Mouse (Mus musculus): ENCODE data around the gene Pex6. TPM values are rescaled to one million over a fixed set of nuclear protein-coding genes. Genes with fewer than 3 reads are reported as not detected.
A peak's percentile ranks its signal among the peaks of the same experiment; 100 is the strongest.

Gene Pex6
- polyA plus RNA-seq, 1 experiment from 2014 or later: 22.7 TPM

DNA sequence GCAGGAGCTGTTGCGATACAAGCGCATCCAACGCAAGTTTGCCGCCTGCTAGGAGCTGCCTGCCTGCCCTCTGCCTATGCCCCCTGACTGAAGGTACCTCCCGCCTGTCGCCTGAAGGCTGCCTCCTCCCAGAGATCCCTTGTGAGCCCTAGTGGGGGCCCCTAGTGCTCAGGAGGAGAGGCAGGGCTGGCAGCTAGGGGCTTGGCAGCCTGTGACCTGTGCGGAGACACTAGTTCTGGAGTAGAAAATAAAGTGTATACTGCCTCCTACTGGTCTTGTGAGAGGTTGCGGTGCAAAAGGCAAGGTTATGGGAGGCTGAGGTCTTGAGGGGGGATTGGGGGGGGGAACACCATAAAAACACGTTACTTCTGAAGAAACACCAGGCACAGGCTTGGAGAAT, 14.0 kb downstream of the Pex6 start:
- H3K9me3 ChIP-seq (replicated peaks; ENCODE audit: control insufficient read depth, low read length, poor library complexity, severe bottlenecking): no peaks in the 10 kb centered on the region
- no peak overlapping the region for H3K9ac ChIP-seq (ENCODE audit: low read depth, low read length)
- no peak overlapping the region for H3K27ac ChIP-seq (ENCODE audit: low read length)
- peaks cover 6% of the 10 kb centered on the region; the same call in 1 of the 2 replicates for H3K36me3 ChIP-seq (ENCODE audit: control insufficient read depth, insufficient read depth, low read length)
- no peak overlapping the region for H3K4me2 ChIP-seq (ENCODE audit: low read length)
- WGBS: 44% methylated on average over 9 of the region's 9 CpGs
- H3K4me1 ChIP-seq (ENCODE audit: control insufficient read depth, insufficient read depth, low read length): no peaks in the 10 kb centered on the region
- H3K4me3 ChIP-seq (ENCODE audit: low read depth, low read length): no peak overlapping the region
- H3K27me3 ChIP-seq (ENCODE audit: control insufficient read depth, insufficient read depth, low read depth, low read length): peaks cover 2% of the 10 kb centered on the region; the same call in 1 of the 2 replicates
- ATAC-seq: no peak

DNA sequence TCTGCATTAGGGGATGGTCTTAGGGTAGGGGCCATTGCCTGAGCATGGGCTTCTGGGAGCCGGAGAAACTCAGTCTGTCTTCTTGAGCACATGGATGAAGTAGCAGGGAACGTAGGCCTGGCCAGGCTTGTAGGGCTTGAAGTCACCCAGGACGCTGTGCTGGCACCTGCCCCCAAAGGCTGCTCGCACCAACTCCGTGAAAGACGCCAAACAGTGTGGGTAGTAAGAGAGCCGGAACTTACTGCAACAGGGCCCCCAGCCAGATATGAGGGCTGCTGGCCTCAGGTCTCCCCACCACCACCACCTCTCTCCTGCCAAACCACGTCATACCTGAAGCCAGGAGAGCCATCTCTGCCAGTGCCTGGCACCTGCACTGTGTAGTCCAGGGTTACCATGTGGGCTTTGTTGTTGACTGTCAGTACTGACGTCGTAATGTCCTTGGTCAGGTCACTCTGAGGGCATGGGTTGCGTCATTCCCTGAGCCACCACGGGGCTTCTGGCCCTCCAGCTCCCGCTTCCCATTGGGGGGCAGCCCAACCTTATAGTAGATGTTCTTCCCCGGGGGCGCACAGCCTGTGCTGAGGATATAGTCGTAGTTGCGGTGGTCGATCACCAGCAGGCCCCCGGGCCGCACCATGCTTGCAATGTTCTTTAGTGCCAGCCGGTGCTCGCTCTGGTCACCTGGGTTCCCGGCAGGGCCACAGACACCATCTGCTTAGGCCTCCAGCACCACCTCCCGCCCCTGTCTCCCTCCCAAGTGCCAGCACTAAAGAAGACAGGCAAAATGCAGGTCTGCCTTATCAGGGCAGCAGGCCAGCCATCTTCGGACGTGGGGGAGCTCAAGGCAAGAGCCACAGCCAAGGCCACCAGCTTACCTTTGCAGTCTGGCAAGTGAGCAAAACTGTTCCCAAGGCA, 14.7 kb downstream of the Pex6 start:
- H3K4me3 ChIP-seq (ENCODE audit: low read depth, low read length): no peak overlapping the region
- 94% methylated on average over 26 of the region's 26 CpGs for WGBS
- H3K36me3 ChIP-seq (ENCODE audit: control insufficient read depth, insufficient read depth, low read length): peaks cover 4% of the 10 kb centered on the region; the same call in 1 of the 2 replicates
- peaks cover 2% of the 10 kb centered on the region; the same call in 1 of the 2 replicates for H3K27me3 ChIP-seq (ENCODE audit: control insufficient read depth, insufficient read depth, low read depth, low read length)
- H3K9me3 ChIP-seq (replicated peaks; ENCODE audit: control insufficient read depth, low read length, poor library complexity, severe bottlenecking): no peaks in the 10 kb centered on the region
- H3K27ac ChIP-seq (ENCODE audit: low read length): no peak overlapping the region
- ATAC-seq: no peak
- H3K4me1 ChIP-seq (ENCODE audit: control insufficient read depth, insufficient read depth, low read length): no peaks in the 10 kb centered on the region
- H3K4me2 ChIP-seq (ENCODE audit: low read length): no peak overlapping the region
- H3K9ac ChIP-seq (ENCODE audit: low read depth, low read length): no peak overlapping the region

DNA sequence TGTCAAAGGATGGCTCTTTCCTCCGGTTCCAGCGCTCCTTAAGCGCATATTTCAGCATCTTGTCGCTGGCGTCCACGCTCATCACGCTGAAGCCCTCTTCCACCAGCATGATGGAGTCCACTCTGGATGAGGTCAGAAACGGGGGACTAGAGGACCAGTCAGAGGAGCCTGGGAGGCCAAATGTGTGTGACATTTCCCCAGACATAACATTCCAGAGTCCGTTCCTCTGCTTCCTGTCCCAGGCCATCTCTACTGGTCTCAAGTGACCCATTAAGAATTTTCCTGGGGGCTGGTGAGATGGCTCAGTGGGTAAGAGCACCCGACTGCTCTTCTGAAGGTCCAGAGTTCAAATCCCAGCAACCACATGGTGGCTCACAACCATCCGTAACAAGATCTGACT, 16.0 kb downstream of the Pex6 start:
- ATAC-seq: no peak
- no peaks in the 10 kb centered on the region for H3K4me1 ChIP-seq (ENCODE audit: control insufficient read depth, insufficient read depth, low read length)
- H3K27ac ChIP-seq (ENCODE audit: low read length): no peak overlapping the region
- no peak overlapping the region for H3K4me3 ChIP-seq (ENCODE audit: low read depth, low read length)
- peaks cover 2% of the 10 kb centered on the region; the same call in 1 of the 2 replicates for H3K27me3 ChIP-seq (ENCODE audit: control insufficient read depth, insufficient read depth, low read depth, low read length)
- no peak overlapping the region for H3K9ac ChIP-seq (ENCODE audit: low read depth, low read length)
- WGBS: 91% methylated on average over 11 of the region's 11 CpGs
- no peaks in the 10 kb centered on the region for H3K9me3 ChIP-seq (replicated peaks; ENCODE audit: control insufficient read depth, low read length, poor library complexity, severe bottlenecking)
- no peak overlapping the region for H3K4me2 ChIP-seq (ENCODE audit: low read length)
- H3K36me3 ChIP-seq (ENCODE audit: control insufficient read depth, insufficient read depth, low read length): peaks cover 4% of the 10 kb centered on the region; the same call in 1 of the 2 replicates

DNA sequence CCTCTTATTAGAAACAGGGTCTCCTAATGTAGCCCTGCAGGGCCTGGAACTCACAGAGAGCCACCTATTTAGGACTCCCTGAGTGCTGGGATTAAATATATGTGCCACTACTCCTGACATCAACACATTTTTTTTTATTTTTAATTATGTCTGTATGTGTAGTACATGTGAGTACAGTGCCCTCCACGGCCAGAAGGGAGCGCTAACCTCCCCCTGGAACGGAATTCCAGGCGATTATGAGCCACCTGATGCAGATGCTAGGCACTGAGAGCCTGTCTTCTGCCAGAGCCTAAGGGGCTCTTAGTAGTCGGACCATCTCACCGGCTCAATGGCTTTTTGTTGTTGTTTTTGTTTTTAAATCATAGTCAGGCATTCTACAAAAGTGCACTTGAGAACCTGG, 16.8 kb downstream of the Pex6 start:
- no peak overlapping the region for H3K4me3 ChIP-seq (ENCODE audit: low read depth, low read length)
- no peak overlapping the region for H3K4me2 ChIP-seq (ENCODE audit: low read length)
- H3K27me3 ChIP-seq (ENCODE audit: control insufficient read depth, insufficient read depth, low read depth, low read length): peaks cover 2% of the 10 kb centered on the region; the same call in 1 of the 2 replicates
- WGBS: 40% methylated on average over 6 of the region's 6 CpGs
- no peak overlapping the region for H3K9ac ChIP-seq (ENCODE audit: low read depth, low read length)
- no peaks in the 10 kb centered on the region for H3K4me1 ChIP-seq (ENCODE audit: control insufficient read depth, insufficient read depth, low read length)
- H3K9me3 ChIP-seq (replicated peaks; ENCODE audit: control insufficient read depth, low read length, poor library complexity, severe bottlenecking): no peaks in the 10 kb centered on the region
- peaks cover 4% of the 10 kb centered on the region; the same call in 1 of the 2 replicates for H3K36me3 ChIP-seq (ENCODE audit: control insufficient read depth, insufficient read depth, low read length)
- no peak overlapping the region for H3K27ac ChIP-seq (ENCODE audit: low read length)
- ATAC-seq: no peak

DNA sequence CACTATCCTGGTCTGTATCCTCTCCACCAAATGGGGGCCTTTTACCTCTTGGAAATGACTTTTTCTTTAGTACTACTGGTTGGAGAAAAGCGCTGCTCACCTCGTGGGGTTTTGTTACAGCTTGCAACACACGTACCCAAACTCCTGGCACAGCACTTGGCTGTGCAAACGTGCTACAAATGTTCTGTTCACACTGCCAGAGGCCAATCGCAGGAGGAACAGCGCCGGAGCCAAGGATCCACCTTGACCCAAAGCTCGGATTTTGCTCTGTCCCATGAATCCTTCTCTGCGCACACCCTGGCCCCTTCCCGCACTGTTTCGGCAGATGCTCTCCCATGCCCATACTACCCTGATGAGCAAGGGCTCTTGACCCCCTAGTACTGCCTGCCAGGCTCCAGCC, 17.2 kb downstream of the Pex6 start:
- 55% methylated on average over 11 of the region's 11 CpGs for WGBS
- ATAC-seq: no peak
- Histone ChIP-seq H3K36me3 (ENCODE audit: control insufficient read depth, insufficient read depth, low read length) (peaks cover 4% of the 10 kb centered on the region; the same call in 1 of the 2 replicates), H3K4me2 (ENCODE audit: low read length) (no peak overlapping the region), H3K27me3 (ENCODE audit: control insufficient read depth, insufficient read depth, low read depth, low read length) (peaks cover 2% of the 10 kb centered on the region; the same call in 1 of the 2 replicates), H3K9ac (ENCODE audit: low read depth, low read length) (0 out of 2 replicates have a peak overlapping the region, but pooled peaks have one; percentile 27), H3K4me1 (ENCODE audit: control insufficient read depth, insufficient read depth, low read length) (no peaks in the 10 kb centered on the region), H3K4me3 (ENCODE audit: low read depth, low read length) (no peak overlapping the region), H3K27ac (ENCODE audit: low read length) (no peak overlapping the region), H3K9me3 (replicated peaks; ENCODE audit: control insufficient read depth, low read length, poor library complexity, severe bottlenecking) (no peaks in the 10 kb centered on the region)

DNA sequence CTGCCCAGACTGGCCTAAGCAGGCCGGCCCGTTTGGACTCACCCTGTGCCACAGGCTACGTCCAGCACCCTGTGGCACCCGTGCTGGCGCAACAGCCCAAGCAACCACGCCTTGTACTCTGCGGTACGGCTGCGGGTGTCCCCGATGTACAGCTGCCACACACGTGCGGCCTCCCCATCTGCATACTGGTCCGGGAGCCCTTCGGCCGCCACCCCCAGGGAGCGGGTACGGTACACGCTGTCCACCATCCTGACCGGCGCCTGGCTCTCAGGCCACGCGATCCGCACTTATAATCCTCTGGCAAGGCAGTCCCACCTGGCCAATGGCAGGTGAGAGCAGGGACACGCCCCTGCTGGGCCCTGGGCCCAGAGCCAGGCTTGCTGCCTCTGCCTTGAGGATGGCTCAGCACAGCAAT, 17.6 kb downstream of the Pex6 start, which contains the start of gene Gnmt:
Gene Gnmt, minus strand, starts transcription at position 265 of the 415 bp plus-strand sequence.
- H3K27ac ChIP-seq (ENCODE audit: low read length): no peak within 1 kb of the TSS
- H3K27me3 ChIP-seq (ENCODE audit: control insufficient read depth, insufficient read depth, low read depth, low read length): peaks cover 2% of the 10 kb centered on the region; the same call in 1 of the 2 replicates
- no peak within 1 kb of the TSS for H3K4me3 ChIP-seq (ENCODE audit: low read depth, low read length)
- H3K9ac ChIP-seq (ENCODE audit: low read depth, low read length): 0 out of 2 replicates have a peak within 1 kb of the TSS, but pooled peaks have one; percentile 27
- no peaks in the 10 kb centered on the region for H3K9me3 ChIP-seq (replicated peaks; ENCODE audit: control insufficient read depth, low read length, poor library complexity, severe bottlenecking)
- no peaks in the 10 kb centered on the region for H3K4me1 ChIP-seq (ENCODE audit: control insufficient read depth, insufficient read depth, low read length)
- no peak within 1 kb of the TSS for H3K4me2 ChIP-seq (ENCODE audit: low read length)
- ATAC-seq: peak; percentile 37; the same call in 1 of the 2 replicates
- WGBS: 17% methylated on average over 24 of the region's 24 CpGs
- H3K36me3 ChIP-seq (ENCODE audit: control insufficient read depth, insufficient read depth, low read length): peaks cover 4% of the 10 kb centered on the region; the same call in 1 of the 2 replicates

DNA sequence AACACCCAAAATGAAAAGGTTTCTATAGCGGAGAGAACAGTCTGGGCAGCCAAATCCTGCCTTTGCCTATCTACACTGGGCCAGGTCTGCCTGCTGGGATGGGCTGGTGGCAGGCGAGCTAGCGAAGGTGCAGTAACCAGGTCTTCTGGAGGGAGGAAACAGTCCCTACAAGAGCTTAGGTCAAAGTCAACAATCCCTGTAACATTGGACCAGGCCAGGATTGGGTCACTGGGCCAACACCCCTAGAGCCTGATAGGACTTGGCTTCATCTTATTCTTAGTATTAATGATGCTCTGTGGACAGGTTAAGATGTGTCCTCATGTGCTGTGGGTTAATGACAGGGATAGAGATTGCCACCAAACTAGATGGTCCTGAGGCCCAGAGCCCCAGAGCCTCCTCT, 22.8 kb downstream of the Pex6 start:
- Histone ChIP-seq H3K4me3 (ENCODE audit: low read depth, low read length) (no peak overlapping the region), H3K9ac (ENCODE audit: low read depth, low read length) (no peak overlapping the region), H3K4me2 (ENCODE audit: low read length) (no peak overlapping the region), H3K27ac (ENCODE audit: low read length) (no peak overlapping the region), H3K27me3 (ENCODE audit: control insufficient read depth, insufficient read depth, low read depth, low read length) (peaks cover 1% of the 10 kb centered on the region; the same call in 1 of the 2 replicates), H3K9me3 (replicated peaks; ENCODE audit: control insufficient read depth, low read length, poor library complexity, severe bottlenecking) (no peaks in the 10 kb centered on the region), H3K4me1 (ENCODE audit: control insufficient read depth, insufficient read depth, low read length) (no peaks in the 10 kb centered on the region), H3K36me3 (ENCODE audit: control insufficient read depth, insufficient read depth, low read length) (no peaks in the 10 kb centered on the region; the same call in none of the 2 replicates)
- no peak for ATAC-seq
- WGBS: 87% methylated on average over 3 of the region's 3 CpGs

DNA sequence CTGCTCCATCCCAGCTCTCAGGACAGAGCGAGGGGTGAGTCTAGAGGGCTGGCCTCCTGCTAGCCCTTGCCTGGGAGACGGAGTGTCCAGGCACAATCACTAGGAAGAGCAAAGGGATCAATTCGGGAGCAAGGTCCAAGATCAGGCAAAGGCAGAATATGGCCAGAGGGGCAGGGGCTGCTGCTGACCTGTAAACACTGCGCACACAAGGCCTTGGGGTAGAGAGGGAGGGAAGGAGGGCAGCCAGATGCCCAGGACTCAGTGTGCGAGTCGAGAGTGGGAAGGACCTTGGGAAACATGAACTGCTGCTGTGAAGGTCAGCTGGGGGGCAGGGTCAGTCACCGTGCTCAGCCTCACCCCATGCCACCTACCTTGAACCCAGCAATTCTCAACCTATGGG, 24.0 kb downstream of the Pex6 start:
- Histone ChIP-seq H3K27ac (ENCODE audit: low read length) (no peak overlapping the region), H3K27me3 (ENCODE audit: control insufficient read depth, insufficient read depth, low read depth, low read length) (no peaks in the 10 kb centered on the region), H3K4me1 (ENCODE audit: control insufficient read depth, insufficient read depth, low read length) (no peaks in the 10 kb centered on the region), H3K4me3 (ENCODE audit: low read depth, low read length) (no peak overlapping the region), H3K36me3 (ENCODE audit: control insufficient read depth, insufficient read depth, low read length) (no peaks in the 10 kb centered on the region; the same call in none of the 2 replicates), H3K4me2 (ENCODE audit: low read length) (no peak overlapping the region), H3K9ac (ENCODE audit: low read depth, low read length) (no peak overlapping the region), H3K9me3 (replicated peaks; ENCODE audit: control insufficient read depth, low read length, poor library complexity, severe bottlenecking) (no peaks in the 10 kb centered on the region)
- WGBS: 88% methylated on average over 7 of the region's 7 CpGs
- no peak for ATAC-seq

DNA sequence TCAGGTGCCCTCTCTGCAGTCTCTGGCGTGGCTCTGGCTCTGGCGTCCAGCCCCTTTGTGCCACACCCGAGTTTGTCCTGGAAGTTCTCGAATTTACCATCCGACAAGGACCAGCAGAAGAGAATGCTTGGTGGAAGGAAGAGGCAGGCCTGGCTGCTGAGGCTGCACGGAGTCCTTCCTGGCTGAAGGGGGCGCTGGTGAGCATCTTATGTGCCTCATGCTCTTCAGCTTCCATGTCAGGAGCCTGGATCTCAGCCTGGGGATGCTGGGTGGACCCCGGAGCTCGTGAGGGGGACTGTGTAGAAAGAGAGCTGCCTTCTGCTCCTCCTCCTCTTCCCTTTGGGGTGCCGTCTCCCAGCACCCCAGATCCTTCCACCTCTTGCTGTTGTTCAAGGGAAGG, 24.9 kb downstream of the Pex6 start:
- Histone ChIP-seq H3K4me1 (ENCODE audit: control insufficient read depth, insufficient read depth, low read length) (no peaks in the 10 kb centered on the region), H3K4me3 (ENCODE audit: low read depth, low read length) (no peak overlapping the region), H3K4me2 (ENCODE audit: low read length) (no peak overlapping the region), H3K9me3 (replicated peaks; ENCODE audit: control insufficient read depth, low read length, poor library complexity, severe bottlenecking) (no peaks in the 10 kb centered on the region), H3K27ac (ENCODE audit: low read length) (no peak overlapping the region), H3K27me3 (ENCODE audit: control insufficient read depth, insufficient read depth, low read depth, low read length) (no peaks in the 10 kb centered on the region), H3K36me3 (ENCODE audit: control insufficient read depth, insufficient read depth, low read length) (no peaks in the 10 kb centered on the region; the same call in none of the 2 replicates), H3K9ac (ENCODE audit: low read depth, low read length) (no peak overlapping the region)
- WGBS: 69% methylated on average over 10 of the region's 10 CpGs
- ATAC-seq: no peak
